Mouse (Mus musculus): ENCODE data around the gene C130060K24Rik. TPM values are rescaled to one million over a fixed set of nuclear protein-coding genes. Genes with fewer than 3 reads are reported as not detected.

Gene C130060K24Rik
- not detected in 2 replicates for polyA plus RNA-seq (2015; fragmentation: Nextera tagmentation; extraction: Ambion mirVana)

- no peak for ATAC-seq (ENCODE audit: low read depth)
- WGBS (ENCODE audit: insufficient replicate concordance): 2% methylated on average over 61 of the region's 64 CpGs
- no peak within 1 kb of the TSS for H3K9ac ChIP-seq (ENCODE audit: low read depth, low read length)
Observed at GRCm38 (mm10) chr6:65380918-65381772, at the start of gene C130060K24Rik. Gene C130060K24Rik, plus strand, starts transcription at chr6:65381105.

GRCm38 (mm10) chr6:65334246-65334645 lies 46.7 kb upstream of the C130060K24Rik start:
- Histone ChIP-seq H3K4me1 (ENCODE audit: control insufficient read depth, low read depth, low read length) (no peaks in the 10 kb centered on the region), H3K9ac (ENCODE audit: low read depth, low read length) (no peak overlapping the region), H3K4me3 (ENCODE audit: low read depth, low read length) (no peak overlapping the region), H3K9me3 (replicated peaks; ENCODE audit: control insufficient read depth, low read length) (no peaks in the 10 kb centered on the region), H3K36me3 (ENCODE audit: control insufficient read depth, insufficient read depth) (no peaks in the 10 kb centered on the region), H3K27ac (ENCODE audit: low read length) (no peak overlapping the region), H3K4me2 (ENCODE audit: low read depth, low read length) (no peak overlapping the region), H3K27me3 (ENCODE audit: control insufficient read depth, insufficient read depth, low read depth, low read length) (no peaks in the 10 kb centered on the region)
- ATAC-seq (ENCODE audit: low read depth): no peak
- WGBS (ENCODE audit: insufficient replicate concordance): 62% methylated on average over 1 of the region's 1 CpGs

More at GRCm38 (mm10) chr6:65380918-65381772, at the start of gene C130060K24Rik:
- Histone ChIP-seq H3K4me3 (ENCODE audit: low read depth, low read length) (peak within 1 kb of the TSS; percentile 27; the same call in 1 of the 2 replicates), H3K4me1 (ENCODE audit: control insufficient read depth, low read depth, low read length) (no peaks in the 10 kb centered on the region), H3K27ac (ENCODE audit: low read length) (no peak within 1 kb of the TSS), H3K4me2 (ENCODE audit: low read depth, low read length) (peak within 1 kb of the TSS; percentile 24; the same call in 1 of the 2 replicates), H3K36me3 (ENCODE audit: control insufficient read depth, insufficient read depth) (no peaks in the 10 kb centered on the region), H3K27me3 (ENCODE audit: control insufficient read depth, insufficient read depth, low read depth, low read length) (peaks cover 13% of the 10 kb centered on the region), H3K9me3 (replicated peaks; ENCODE audit: control insufficient read depth, low read length) (no peaks in the 10 kb centered on the region)

DNA sequence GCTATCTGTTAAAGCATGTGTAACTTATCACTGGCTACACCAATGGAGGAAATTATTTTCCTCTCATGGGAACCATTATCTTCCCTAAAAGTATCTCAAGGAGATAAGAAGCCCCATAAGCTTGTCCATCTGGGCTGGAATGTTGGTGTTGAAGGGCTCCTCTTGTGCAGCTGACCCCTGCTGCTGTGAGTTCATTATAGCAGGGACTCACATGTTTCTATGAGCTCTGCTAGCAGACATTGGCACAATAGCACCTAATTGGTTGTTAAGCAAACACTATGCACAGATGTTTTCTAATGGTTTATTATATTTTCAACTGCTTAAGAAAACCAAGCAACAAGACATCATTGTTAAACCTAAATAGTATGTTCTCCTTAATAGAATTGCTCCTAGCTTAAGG lies 41.5 kb upstream of the C130060K24Rik start:
- no peak overlapping the region for H3K9ac ChIP-seq (ENCODE audit: low read depth, low read length)
- no peaks in the 10 kb centered on the region for H3K27me3 ChIP-seq (ENCODE audit: control insufficient read depth, insufficient read depth, low read depth, low read length)
- no peak for ATAC-seq (ENCODE audit: low read depth)
- no peak overlapping the region for H3K4me2 ChIP-seq (ENCODE audit: low read depth, low read length)
- no peaks in the 10 kb centered on the region for H3K4me1 ChIP-seq (ENCODE audit: control insufficient read depth, low read depth, low read length)
- H3K4me3 ChIP-seq (ENCODE audit: low read depth, low read length): no peak overlapping the region
- H3K9me3 ChIP-seq (replicated peaks; ENCODE audit: control insufficient read depth, low read length): no peaks in the 10 kb centered on the region
- H3K36me3 ChIP-seq (ENCODE audit: control insufficient read depth, insufficient read depth): no peaks in the 10 kb centered on the region
- no peak overlapping the region for H3K27ac ChIP-seq (ENCODE audit: low read length)

- no peak overlapping the region for H3K4me2 ChIP-seq (ENCODE audit: low read depth, low read length)
Observed at GRCm38 (mm10) chr6:65341360-65341759, 39.5 kb upstream of the C130060K24Rik start.

GRCm38 (mm10) chr6:65347736-65348135 lies 33.2 kb upstream of the C130060K24Rik start:
- no peak overlapping the region for H3K9ac ChIP-seq (ENCODE audit: low read depth, low read length)
- no peak overlapping the region for H3K27ac ChIP-seq (ENCODE audit: low read length)
- H3K4me3 ChIP-seq (ENCODE audit: low read depth, low read length): no peak overlapping the region
- no peaks in the 10 kb centered on the region for H3K9me3 ChIP-seq (replicated peaks; ENCODE audit: control insufficient read depth, low read length)
- WGBS (ENCODE audit: insufficient replicate concordance): 61% methylated on average over 8 of the region's 8 CpGs
- H3K27me3 ChIP-seq (ENCODE audit: control insufficient read depth, insufficient read depth, low read depth, low read length): no peaks in the 10 kb centered on the region
- no peaks in the 10 kb centered on the region for H3K4me1 ChIP-seq (ENCODE audit: control insufficient read depth, low read depth, low read length)
- no peak overlapping the region for H3K4me2 ChIP-seq (ENCODE audit: low read depth, low read length)
- H3K36me3 ChIP-seq (ENCODE audit: control insufficient read depth, insufficient read depth): no peaks in the 10 kb centered on the region
- no peak for ATAC-seq (ENCODE audit: low read depth)

More at GRCm38 (mm10) chr6:65341360-65341759, 39.5 kb upstream of the C130060K24Rik start:
- ATAC-seq (ENCODE audit: low read depth): no peak
- Histone ChIP-seq H3K4me1 (ENCODE audit: control insufficient read depth, low read depth, low read length) (no peaks in the 10 kb centered on the region), H3K27ac (ENCODE audit: low read length) (no peak overlapping the region), H3K4me3 (ENCODE audit: low read depth, low read length) (no peak overlapping the region), H3K9ac (ENCODE audit: low read depth, low read length) (no peak overlapping the region), H3K27me3 (ENCODE audit: control insufficient read depth, insufficient read depth, low read depth, low read length) (no peaks in the 10 kb centered on the region), H3K9me3 (replicated peaks; ENCODE audit: control insufficient read depth, low read length) (no peaks in the 10 kb centered on the region), H3K36me3 (ENCODE audit: control insufficient read depth, insufficient read depth) (no peaks in the 10 kb centered on the region)
- WGBS (ENCODE audit: insufficient replicate concordance): 53% methylated on average over 4 of the region's 4 CpGs

- no peak for ATAC-seq (ENCODE audit: low read depth)
- no peak overlapping the region for H3K27ac ChIP-seq (ENCODE audit: low read length)
- H3K4me1 ChIP-seq (ENCODE audit: control insufficient read depth, low read depth, low read length): no peaks in the 10 kb centered on the region
- no peaks in the 10 kb centered on the region for H3K27me3 ChIP-seq (ENCODE audit: control insufficient read depth, insufficient read depth, low read depth, low read length)
- no peak overlapping the region for H3K9ac ChIP-seq (ENCODE audit: low read depth, low read length)
- 56% methylated on average over 5 of the region's 5 CpGs for WGBS (ENCODE audit: insufficient replicate concordance)
- H3K36me3 ChIP-seq (ENCODE audit: control insufficient read depth, insufficient read depth): no peaks in the 10 kb centered on the region
- no peak overlapping the region for H3K4me3 ChIP-seq (ENCODE audit: low read depth, low read length)
- H3K9me3 ChIP-seq (replicated peaks; ENCODE audit: control insufficient read depth, low read length): no peaks in the 10 kb centered on the region
- no peak overlapping the region for H3K4me2 ChIP-seq (ENCODE audit: low read depth, low read length)
Observed at GRCm38 (mm10) chr6:65348255-65348654, 32.6 kb upstream of the C130060K24Rik start.

DNA sequence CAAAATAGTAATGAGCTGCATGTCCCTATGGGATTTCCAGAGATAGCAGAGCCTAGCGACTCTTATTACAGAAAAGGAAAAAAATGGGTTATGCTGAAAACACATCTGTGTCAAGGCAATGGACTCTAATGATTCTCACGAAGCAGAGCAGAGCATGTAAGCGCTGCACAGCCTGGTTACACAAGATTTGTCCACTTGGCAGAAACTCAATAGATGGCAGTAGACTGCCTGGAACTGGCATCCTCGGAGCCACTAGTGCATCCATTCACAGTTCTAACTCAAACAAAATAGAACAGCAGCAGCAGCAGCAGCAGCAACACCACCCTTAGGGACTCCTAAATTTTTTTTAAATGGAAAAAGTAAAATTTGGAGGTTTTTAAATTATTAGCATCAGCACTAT lies 29.3 kb upstream of the C130060K24Rik start:
- Histone ChIP-seq H3K27ac (ENCODE audit: low read length) (no peak overlapping the region), H3K27me3 (ENCODE audit: control insufficient read depth, insufficient read depth, low read depth, low read length) (no peaks in the 10 kb centered on the region), H3K9ac (ENCODE audit: low read depth, low read length) (no peak overlapping the region), H3K9me3 (replicated peaks; ENCODE audit: control insufficient read depth, low read length) (no peaks in the 10 kb centered on the region), H3K4me3 (ENCODE audit: low read depth, low read length) (no peak overlapping the region), H3K36me3 (ENCODE audit: control insufficient read depth, insufficient read depth) (no peaks in the 10 kb centered on the region), H3K4me1 (ENCODE audit: control insufficient read depth, low read depth, low read length) (no peaks in the 10 kb centered on the region), H3K4me2 (ENCODE audit: low read depth, low read length) (no peak overlapping the region)
- 64% methylated on average over 4 of the region's 4 CpGs for WGBS (ENCODE audit: insufficient replicate concordance)
- ATAC-seq (ENCODE audit: low read depth): no peak

GRCm38 (mm10) chr6:65375918-65376317 lies 5.0 kb upstream of the C130060K24Rik start:
- WGBS (ENCODE audit: insufficient replicate concordance): 35% methylated on average over 2 of the region's 2 CpGs
- no peak overlapping the region for H3K4me3 ChIP-seq (ENCODE audit: low read depth, low read length)
- H3K36me3 ChIP-seq (ENCODE audit: control insufficient read depth, insufficient read depth): no peaks in the 10 kb centered on the region
- H3K9me3 ChIP-seq (replicated peaks; ENCODE audit: control insufficient read depth, low read length): no peaks in the 10 kb centered on the region
- H3K4me2 ChIP-seq (ENCODE audit: low read depth, low read length): no peak overlapping the region
- no peaks in the 10 kb centered on the region for H3K4me1 ChIP-seq (ENCODE audit: control insufficient read depth, low read depth, low read length)
- H3K27me3 ChIP-seq (ENCODE audit: control insufficient read depth, insufficient read depth, low read depth, low read length): peaks cover 2% of the 10 kb centered on the region; the same call in 1 of the 2 replicates
- no peak overlapping the region for H3K27ac ChIP-seq (ENCODE audit: low read length)
- H3K9ac ChIP-seq (ENCODE audit: low read depth, low read length): no peak overlapping the region
- no peak for ATAC-seq (ENCODE audit: low read depth)

GRCm38 (mm10) chr6:65421888-65422287 lies 41.0 kb downstream of the C130060K24Rik start:
- no peaks in the 10 kb centered on the region for H3K27me3 ChIP-seq (ENCODE audit: control insufficient read depth, insufficient read depth, low read depth, low read length)
- no peaks in the 10 kb centered on the region for H3K4me1 ChIP-seq (ENCODE audit: control insufficient read depth, low read depth, low read length)
- no peak overlapping the region for H3K4me3 ChIP-seq (ENCODE audit: low read depth, low read length)
- 45% methylated on average over 1 of the region's 1 CpGs for WGBS (ENCODE audit: insufficient replicate concordance)
- no peak overlapping the region for H3K9ac ChIP-seq (ENCODE audit: low read depth, low read length)
- no peak overlapping the region for H3K27ac ChIP-seq (ENCODE audit: low read length)
- H3K9me3 ChIP-seq (replicated peaks; ENCODE audit: control insufficient read depth, low read length): no peaks in the 10 kb centered on the region
- no peak overlapping the region for H3K4me2 ChIP-seq (ENCODE audit: low read depth, low read length)
- no peaks in the 10 kb centered on the region for H3K36me3 ChIP-seq (ENCODE audit: control insufficient read depth, insufficient read depth)
- ATAC-seq (ENCODE audit: low read depth): no peak
